Mouse (Mus musculus) bone marrow macrophage, adult 2 months (primary cell): ENCODE data around the gene Ntm.

Experiments used
- CTCF ChIP-seq: IDR thresholded peaks from 2 replicates; pipeline ENCODE4 v1.5.1; 2012; ENCODE audit warnings: low read depth, mild to moderate bottlenecking, low read length, moderate library complexity
- POLR2A ChIP-seq: IDR thresholded peaks from 2 replicates; pipeline ENCODE4 v1.6.1; 2012; ENCODE audit warnings: mild to moderate bottlenecking, low read depth, low read length, borderline replicate concordance

GRCm38 (mm10) chr9:29519181-29519580 lies 443.8 kb downstream of the Ntm start:
- TF ChIP-seq POLR2A = no peak
- no peak for TF ChIP-seq CTCF
